Mouse (Mus musculus): ENCODE data around the gene Usp49. TPM values are rescaled to one million over a fixed set of nuclear protein-coding genes. Genes with fewer than 3 reads are reported as not detected.
"Not testable (repeated sequence)": the region's sequence is repeated elsewhere in the genome, so short reads cannot be mapped to it uniquely, and the experiment has no call there.

Usp49 gene
- polyA plus RNA-seq, 1 experiment, result 8.3 TPM

GRCm38 (mm10) chr17:47609182-47609581, 21.3 kb upstream of the Usp49 start:
- DNase-seq (ENCODE audit: low read depth), result no peak

- peak; percentile 57 for DNase-seq (ENCODE audit: low read depth)
Observed at GRCm38 (mm10) chr17:47610849-47611660, 19.4 kb upstream of the Usp49 start, which contains the start of the genes Bysl, Med20 and Gm20517. Gene Bysl, minus strand, starts transcription at chr17:47611492. Gene Med20, plus strand, starts transcription at chr17:47611582. Gene Gm20517, plus strand, starts transcription at chr17:47611589.

- no peak for DNase-seq (ENCODE audit: low read depth)
Observed at GRCm38 (mm10) chr17:47611661-47611982, 18.9 kb upstream of the Usp49 start.

GRCm38 (mm10) chr17:47614018-47614417, 16.5 kb upstream of the Usp49 start:
- no peak for DNase-seq (ENCODE audit: low read depth)

- no peak for DNase-seq (ENCODE audit: low read depth)
Observed at GRCm38 (mm10) chr17:47616119-47616518, 14.4 kb upstream of the Usp49 start.

- DNase-seq (ENCODE audit: low read depth), result no peak
Observed at GRCm38 (mm10) chr17:47616652-47617051, 13.8 kb upstream of the Usp49 start.

- DNase-seq (ENCODE audit: low read depth), result no peak
Observed at GRCm38 (mm10) chr17:47617605-47618307, 12.7 kb upstream of the Usp49 start.

GRCm38 (mm10) chr17:47618556-47619311, 11.8 kb upstream of the Usp49 start:
- no peak for DNase-seq (ENCODE audit: low read depth)

GRCm38 (mm10) chr17:47622912-47623554, 7.5 kb upstream of the Usp49 start:
- DNase-seq (ENCODE audit: low read depth), result no peak

GRCm38 (mm10) chr17:47624572-47624971, 5.9 kb upstream of the Usp49 start:
- DNase-seq (ENCODE audit: low read depth), result not testable (repeated sequence)

- no peak for DNase-seq (ENCODE audit: low read depth)
Observed at GRCm38 (mm10) chr17:47625088-47625487, 5.4 kb upstream of the Usp49 start.

- DNase-seq (ENCODE audit: low read depth), result no peak
Observed at GRCm38 (mm10) chr17:47626031-47626430, 4.5 kb upstream of the Usp49 start.

GRCm38 (mm10) chr17:47627791-47628190, 2.7 kb upstream of the Usp49 start:
- DNase-seq (ENCODE audit: low read depth), result no peak

GRCm38 (mm10) chr17:47628851-47629676, 1.4 kb upstream of the Usp49 start:
- DNase-seq (ENCODE audit: low read depth), result no peak

- DNase-seq (ENCODE audit: low read depth), result no peak
Observed at GRCm38 (mm10) chr17:47629717-47630677, 493 bp upstream of the Usp49 start.

GRCm38 (mm10) chr17:47632181-47632840, 1.8 kb downstream of the Usp49 start:
- DNase-seq (ENCODE audit: low read depth), result no peak

GRCm38 (mm10) chr17:47633999-47634770, 3.7 kb downstream of the Usp49 start:
- no peak for DNase-seq (ENCODE audit: low read depth)

GRCm38 (mm10) chr17:47642992-47643391, 12.5 kb downstream of the Usp49 start:
- DNase-seq (ENCODE audit: low read depth), result no peak

Data from gonadal fat pad, adult 2 months (tissue).